Mouse (Mus musculus) heart, embryonic 15.5 days (tissue): ENCODE measurements around the gene Psg16. TPM values are rescaled to one million over a fixed set of nuclear protein-coding genes. Genes with fewer than 3 reads are reported as not detected.

Experiments
- ATAC-seq: fragments of 200-750 bp; cut with Nextera tagmentation; replicated peaks from 2 replicates; pipeline ENCODE4 v1.8.0; 2017; ENCODE audit warnings: low read depth, moderate TSS enrichment; ENCODE audit not compliant: insufficient number of reproducible peaks, insufficient read depth, low FRiP score
- H3K27ac ChIP-seq: fragments of 300-500 bp; sonication (generic); 2 replicates; pipeline ENCODE4 v1.5.1; 2015; ENCODE audit warnings: mild to moderate bottlenecking, inconsistent platforms
- H3K27me3 ChIP-seq: fragments of 300-500 bp; sonication (generic); 2 replicates; pipeline ENCODE4 v1.6.1; 2015; ENCODE audit warnings: inconsistent platforms
- H3K36me3 ChIP-seq: fragments of 300-500 bp; sonication (generic); 2 replicates; pipeline ENCODE4 v1.6.1; 2015; ENCODE audit warnings: mild to moderate bottlenecking, inconsistent platforms
- H3K4me1 ChIP-seq: fragments of 300-500 bp; sonication (generic); replicated peaks from 2 replicates; pipeline ENCODE4 v1.6.1; 2015; ENCODE audit warnings: inconsistent platforms
- H3K4me2 ChIP-seq: fragments of 300-500 bp; sonication (generic); 2 replicates; pipeline ENCODE4 v1.6.1; 2015; ENCODE audit warnings: inconsistent platforms, mild to moderate bottlenecking, moderate library complexity
- H3K4me3 ChIP-seq: fragments of 300-500 bp; sonication (generic); 2 replicates; pipeline ENCODE4 v1.5.1; 2015; ENCODE audit warnings: mild to moderate bottlenecking, inconsistent platforms
- H3K9ac ChIP-seq: fragments of 300-500 bp; sonication (generic); 2 replicates; pipeline ENCODE4 v1.6.1; 2015; ENCODE audit warnings: mild to moderate bottlenecking, inconsistent platforms
- H3K9me3 ChIP-seq: fragments of 300-500 bp; sonication (generic); replicated peaks from 2 replicates; pipeline ENCODE4 v1.6.1; 2016; ENCODE audit warnings: inconsistent platforms
- WGBS: fragments of 180-500 bp; shearing (Covaris S2); methylation state at CpG from one replicate; pipeline ENCODE4 v1.1.7; 2015; ENCODE audit warnings: mixed read lengths; 5-methylcytosine and 5-hydroxymethylcytosine counted together
- polyA plus RNA-seq: library from polyadenylated mRNA; unstranded; fragments of >200 nt; fragmentation: Nextera tagmentation; extraction: Ambion mirVana; gene quantifications from 2 replicates; pipeline ENCODE4 v1.2.1, GENCODE M21; 2015

The Psg16 gene
- polyA plus RNA-seq, 1 experiment from 2014 or later = 0.08 TPM

GRCm38 (mm10) chr7:17155634-17156033, 81.8 kb downstream of the Psg16 start:
- WGBS = 33% methylated on average over 2 of the region's 2 CpGs
- Histone ChIP-seq H3K9ac (no peak overlapping the region), H3K9me3 (no peaks in the 10 kb centered on the region)

GRCm38 (mm10) chr7:17156885-17157677, 83.2 kb downstream of the Psg16 start:
- Histone ChIP-seq H3K36me3 (no peaks in the 10 kb centered on the region), H3K27me3 (no peaks in the 10 kb centered on the region), H3K4me3 (no peak overlapping the region), H3K4me1 (no peaks in the 10 kb centered on the region), H3K9me3 (no peaks in the 10 kb centered on the region), H3K27ac (no peak overlapping the region), H3K9ac (no peak overlapping the region), H3K4me2 (no peak overlapping the region)
- ATAC-seq = no peak
- 45% methylated on average over 3 of the region's 3 CpGs for WGBS

More at GRCm38 (mm10) chr7:17155634-17156033, 81.8 kb downstream of the Psg16 start:
- H3K27ac ChIP-seq = no peak overlapping the region
- H3K27me3 ChIP-seq = no peaks in the 10 kb centered on the region
- ATAC-seq = no peak
- no peak overlapping the region for H3K4me2 ChIP-seq
- no peaks in the 10 kb centered on the region for H3K4me1 ChIP-seq
- no peaks in the 10 kb centered on the region for H3K36me3 ChIP-seq
- H3K4me3 ChIP-seq = no peak overlapping the region

- no peak for ATAC-seq
- H3K9ac ChIP-seq = no peak overlapping the region
- H3K27ac ChIP-seq = no peak overlapping the region
- no peaks in the 10 kb centered on the region for H3K27me3 ChIP-seq
- no peaks in the 10 kb centered on the region for H3K9me3 ChIP-seq
- WGBS = 63% methylated on average over 7 of the region's 7 CpGs
- no peak overlapping the region for H3K4me3 ChIP-seq
- no peak overlapping the region for H3K4me2 ChIP-seq
- no peaks in the 10 kb centered on the region for H3K36me3 ChIP-seq
- no peaks in the 10 kb centered on the region for H3K4me1 ChIP-seq
Measured at GRCm38 (mm10) chr7:17159011-17159410, 85.2 kb downstream of the Psg16 start.

- no peaks in the 10 kb centered on the region for H3K36me3 ChIP-seq
- no peak for ATAC-seq
- H3K9ac ChIP-seq = no peak overlapping the region
- no peak overlapping the region for H3K4me3 ChIP-seq
- 67% methylated on average over 4 of the region's 4 CpGs for WGBS
- H3K9me3 ChIP-seq = no peaks in the 10 kb centered on the region; the same call in 1 of the 2 replicates
- H3K4me2 ChIP-seq = no peak overlapping the region
- no peaks in the 10 kb centered on the region for H3K4me1 ChIP-seq
- no peaks in the 10 kb centered on the region for H3K27me3 ChIP-seq
- no peak overlapping the region for H3K27ac ChIP-seq
Measured at GRCm38 (mm10) chr7:17171827-17172226, 98.0 kb downstream of the Psg16 start.

Other genes starting within 250 kb of the Psg16 start
- gene Prkd2, start 231.1 kb upstream of the Psg16 start, polyA plus RNA-seq = 9.9 and 13.3 TPM in 2 replicates
- 5.8 and 7.0 TPM in 2 replicates for gene Dact3, start 198.7 kb upstream of the Psg16 start, polyA plus RNA-seq
- gene Gng8, start 182.3 kb upstream of the Psg16 start, polyA plus RNA-seq = 4.2 and 5.2 TPM in 2 replicates
- 0.86 and 1.2 TPM in 2 replicates for gene Ptgir, start 167.6 kb upstream of the Psg16 start, polyA plus RNA-seq
- gene Calm3, start 149.9 kb upstream of the Psg16 start, polyA plus RNA-seq = 96.4 and 98.4 TPM in 2 replicates
- gene Pnmal2, start 129.4 kb upstream of the Psg16 start, polyA plus RNA-seq = 4.7 and 6.2 TPM in 2 replicates
- gene Pnmal1, start 114.4 kb upstream of the Psg16 start, polyA plus RNA-seq = 0.05 and 0.24 TPM in 2 replicates
- 0.05 and 0.23 TPM in 2 replicates for gene Gm42372, start 91.0 kb upstream of the Psg16 start, polyA plus RNA-seq
- 28.1 and 34.0 TPM in 2 replicates for gene Ccdc8, start 81.3 kb upstream of the Psg16 start, polyA plus RNA-seq
- gene Ppp5c, start 46.1 kb upstream of the Psg16 start, polyA plus RNA-seq = 82.5 and 99.2 TPM in 2 replicates
- gene Hif3a, start 11.6 kb upstream of the Psg16 start, polyA plus RNA-seq = 36.4 and 44.0 TPM in 2 replicates
- gene Ceacam3, start 76.2 kb downstream of the Psg16 start, polyA plus RNA-seq = not detected in 2 replicates
- not detected in 2 replicates for gene Psg29, start 129.4 kb downstream of the Psg16 start, polyA plus RNA-seq